Mouse (Mus musculus): ENCODE results near the gene Ankrd13b. TPM values are rescaled to one million over a fixed set of nuclear protein-coding genes. Genes with fewer than 3 reads are reported as not detected.

Gene Ankrd13b
- total and polyA plus RNA-seq, 3 experiments: 0.55 to 2.7 (median 1.7) TPM

DNA sequence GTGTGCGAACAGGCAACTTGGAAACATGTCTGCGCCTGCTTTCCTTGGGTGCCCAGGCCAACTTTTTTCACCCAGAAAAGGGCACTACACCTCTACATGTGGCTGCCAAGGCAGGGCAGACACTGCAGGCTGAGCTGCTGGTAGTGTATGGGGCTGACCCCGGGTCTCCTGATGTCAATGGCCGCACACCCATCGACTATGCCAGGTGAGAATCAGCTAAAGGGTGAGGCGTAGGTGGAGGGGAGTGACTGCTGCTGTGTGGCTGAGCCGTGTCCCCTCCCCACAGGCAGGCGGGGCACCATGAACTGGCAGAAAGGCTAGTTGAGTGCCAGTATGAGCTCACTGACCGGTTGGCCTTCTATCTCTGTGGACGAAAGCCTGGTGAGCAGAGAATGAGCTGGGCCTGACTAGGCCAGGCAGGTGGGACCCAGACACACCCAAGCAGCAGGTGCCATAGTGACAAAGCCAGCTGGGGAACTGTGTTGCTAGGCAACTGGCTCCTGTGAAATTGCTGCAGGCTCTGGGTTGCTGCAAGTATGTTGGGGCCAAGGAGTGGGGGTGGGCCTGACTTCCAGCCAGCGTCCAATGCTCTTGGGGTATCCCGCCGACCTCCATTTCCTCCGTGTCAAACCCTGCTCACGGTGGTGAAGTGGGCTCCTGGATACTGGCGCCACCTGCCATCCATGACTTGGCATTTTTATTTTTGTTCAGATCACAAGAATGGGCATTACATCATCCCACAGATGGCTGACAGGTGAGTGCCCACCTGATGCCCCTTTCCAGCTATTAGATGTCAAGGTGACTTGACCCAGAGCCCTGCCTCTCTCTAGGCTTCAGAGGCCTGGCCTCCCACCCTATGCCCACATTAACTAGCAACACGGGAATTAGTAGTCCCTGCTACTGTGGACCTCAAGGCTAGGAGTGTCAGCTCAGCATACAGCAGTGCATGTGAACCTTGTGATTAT, 11.2 kb upstream of the Ankrd13b start:
- peaks cover 8 to 39% of the 10 kb centered on the region in 2 experiments for H3K4me1 ChIP-seq (ENCODE audit: control insufficient read depth in 1 of 2, insufficient read depth in 2 of 2)
- no peaks in the 10 kb centered on the region for H3K9me3 ChIP-seq (replicated peaks; ENCODE audit: low read length)
- no peak overlapping the region for H3K9ac ChIP-seq (ENCODE audit: insufficient read depth, low read depth)
- dilution Hi-C loops (cut with MboI; ENCODE audit: extremely low pct_ligation_motif_present, extremely low pct_unique_long_range_greater_than_20kb, low sequenced_read_pairs) (no loop called here), in situ Hi-C loops (cut with MboI; ENCODE audit: low pct_ligation_motif_present, low pct_unique_long_range_greater_than_20kb, low sequenced_read_pairs) (no loop called here)
- 0 out of 2 replicates have a peak overlapping the region, but pooled peaks have one; percentile 3 for H3K27ac ChIP-seq (ENCODE audit: insufficient read depth, low read depth)
- DNase-seq (ENCODE audit: extremely low read depth): no peak
- no peak for TF ChIP-seq MXI1 (IDR thresholded peaks at IDR 0.05; ENCODE audit: low read depth, low read length)
- TF ChIP-seq JUN (IDR thresholded peaks at IDR 0.05; ENCODE audit: insufficient read depth, low read depth, low read length): no peak
- no peak overlapping the region for H3K4me2 ChIP-seq (ENCODE audit: insufficient read depth, low read depth, poor library complexity, severe bottlenecking)
- no peak overlapping the region for H3K4me3 ChIP-seq (replicated peaks in 1 of 3; ENCODE audit: low read depth in 2 of 3, low read length in 2 of 3, poor library complexity in 1 of 3)
- peaks cover 52 to 92% of the 10 kb centered on the region in 2 experiments for H3K36me3 ChIP-seq (replicated peaks in 1 of 2; ENCODE audit: control insufficient read depth in 1 of 2, insufficient read depth in 1 of 2, low read length in 1 of 2)
- H3K27me3 ChIP-seq (replicated peaks): no peaks in the 10 kb centered on the region
- H3K79me2 ChIP-seq (replicated peaks; ENCODE audit: control insufficient read depth, extremely low read depth, insufficient read depth, poor library complexity, severe bottlenecking): peaks cover 10% of the 10 kb centered on the region

DNA sequence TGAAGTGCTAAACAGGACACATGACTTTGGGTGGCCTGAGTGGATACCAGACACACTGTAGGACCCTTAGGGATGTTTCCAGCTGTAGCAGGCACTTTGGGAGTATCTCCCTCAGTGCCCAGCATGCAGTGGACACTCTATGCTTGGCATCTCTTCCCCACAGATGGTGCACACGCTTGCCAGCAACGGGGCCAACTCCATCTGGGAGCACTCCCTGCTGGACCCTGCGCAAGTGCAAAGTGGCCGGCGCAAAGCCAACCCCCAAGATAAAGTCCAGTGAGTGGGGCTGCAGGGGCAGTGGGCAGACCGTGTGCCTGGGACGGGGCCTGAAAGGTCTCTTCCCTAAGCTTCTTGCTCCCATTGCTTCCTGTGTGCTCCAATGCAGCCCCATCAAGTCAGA, 9.9 kb upstream of the Ankrd13b start:
- dilution Hi-C loops (cut with MboI; ENCODE audit: extremely low pct_ligation_motif_present, extremely low pct_unique_long_range_greater_than_20kb, low sequenced_read_pairs): no loop called here

DNA sequence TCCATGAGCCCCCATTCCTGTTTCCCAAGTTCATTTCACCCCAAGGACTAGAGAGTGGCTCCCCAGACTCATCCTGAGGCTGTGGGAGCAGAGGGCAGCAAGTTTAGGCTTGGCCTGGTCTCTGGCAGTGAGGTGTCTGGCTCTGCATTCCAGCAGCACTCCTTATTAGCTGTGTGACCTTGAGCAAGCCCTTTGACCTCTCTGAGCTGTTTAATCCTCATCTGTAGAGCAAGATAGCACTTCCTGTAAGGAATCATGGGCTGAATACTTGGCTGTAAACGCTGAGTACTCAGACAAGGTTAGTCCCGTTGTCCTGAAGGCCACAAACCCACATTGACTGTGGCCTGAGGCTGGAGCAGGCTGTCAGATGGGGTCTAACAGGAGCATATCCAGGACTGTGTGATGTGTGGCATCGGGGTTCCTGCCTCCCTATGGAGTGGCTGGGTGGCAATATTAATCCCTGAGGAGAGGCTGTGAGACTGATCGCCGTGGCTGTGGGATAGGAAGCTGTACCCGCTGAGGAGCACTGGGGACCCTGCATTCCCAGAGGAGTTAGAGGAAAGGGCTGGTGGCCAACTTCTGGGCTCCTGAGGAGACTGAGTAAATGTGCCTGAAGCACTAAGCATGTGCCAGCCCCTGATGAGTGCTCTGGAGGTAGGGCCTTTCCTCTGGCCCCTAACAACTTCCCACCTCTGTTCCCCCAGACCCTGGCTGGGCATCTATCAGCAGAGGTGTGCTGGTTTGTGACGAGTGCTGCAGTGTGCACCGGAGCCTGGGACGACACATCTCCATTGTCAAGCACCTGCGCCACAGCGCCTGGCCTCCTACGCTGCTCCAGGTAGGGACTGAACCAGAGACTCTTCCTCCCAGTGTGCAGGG, 9.0 kb upstream of the Ankrd13b start:
- Histone ChIP-seq H3K27me3 (replicated peaks) (no peaks in the 10 kb centered on the region), H3K79me2 (replicated peaks; ENCODE audit: control insufficient read depth, extremely low read depth, insufficient read depth, poor library complexity, severe bottlenecking) (peaks cover 31% of the 10 kb centered on the region), H3K9ac (ENCODE audit: insufficient read depth, low read depth) (no peak overlapping the region), H3K27ac (ENCODE audit: insufficient read depth, low read depth) (no peak overlapping the region), H3K4me3 (replicated peaks in 1 of 3; ENCODE audit: low read depth in 2 of 3, low read length in 2 of 3, poor library complexity in 1 of 3) (no peak overlapping the region), H3K4me2 (ENCODE audit: insufficient read depth, low read depth, poor library complexity, severe bottlenecking) (no peak overlapping the region), H3K4me1 (ENCODE audit: control insufficient read depth in 1 of 2, insufficient read depth in 2 of 2) (peaks cover 19 to 54% of the 10 kb centered on the region in 2 experiments), H3K9me3 (replicated peaks; ENCODE audit: low read length) (no peaks in the 10 kb centered on the region), H3K36me3 (replicated peaks in 1 of 2; ENCODE audit: control insufficient read depth in 1 of 2, insufficient read depth in 1 of 2, low read length in 1 of 2) (peaks cover 32 to 73% of the 10 kb centered on the region in 2 experiments)
- in situ Hi-C loops (cut with MboI; ENCODE audit: low pct_ligation_motif_present, low pct_unique_long_range_greater_than_20kb, low sequenced_read_pairs): loop anchor here (5.0 kb wide), 1 partner anchor 124 kb away; no protein-coding TSS in a partner anchor
- no peak for DNase-seq (ENCODE audit: extremely low read depth)
- TF ChIP-seq CTCF (conservative IDR thresholded peaks at IDR 0.05 in 1 of 2, IDR thresholded peaks at IDR 0.05 in 1 of 2; ENCODE audit: low read depth in 2 of 2, low read length in 2 of 2): no peak
- no peak for TF ChIP-seq JUND (conservative IDR thresholded peaks at IDR 0.05; ENCODE audit: low read depth, low read length)
- no peak for TF ChIP-seq POLR2A (IDR thresholded peaks at IDR 0.05; ENCODE audit: low read depth, low read length)
- TF ChIP-seq USF2 (conservative IDR thresholded peaks at IDR 0.05; ENCODE audit: low read depth, low read length): no peak
- TF ChIP-seq MEF2A (IDR thresholded peaks at IDR 0.05; ENCODE audit: borderline replicate concordance, low read depth, low read length): no peak
- no peak for TF ChIP-seq EP300 (IDR thresholded peaks at IDR 0.05; ENCODE audit: low read length)
- no peak for TF ChIP-seq MAFK (IDR thresholded peaks at IDR 0.05; ENCODE audit: insufficient replicate concordance, low read length)
- no peak for TF ChIP-seq ZNF384 (IDR thresholded peaks at IDR 0.05; ENCODE audit: low read depth, low read length)
- TF ChIP-seq MXI1 (IDR thresholded peaks at IDR 0.05; ENCODE audit: low read depth, low read length): no peak
- no peak for TF ChIP-seq BHLHE40 (IDR thresholded peaks at IDR 0.05; ENCODE audit: low read depth, low read length)
- no peak for TF ChIP-seq POLR2AphosphoS2 (IDR thresholded peaks at IDR 0.05; ENCODE audit: low read depth, low read length)
- no peak for TF ChIP-seq MAX (IDR thresholded peaks at IDR 0.05; ENCODE audit: low read length)
- TF ChIP-seq ELF1 (IDR thresholded peaks at IDR 0.05; ENCODE audit: low read depth, low read length): no peak
- no peak for TF ChIP-seq CHD2 (IDR thresholded peaks at IDR 0.05; ENCODE audit: low read length)
- no peak for TF ChIP-seq CHD1 (IDR thresholded peaks at IDR 0.05; ENCODE audit: low read depth, low read length)
- dilution Hi-C loops (cut with MboI; ENCODE audit: extremely low pct_ligation_motif_present, extremely low pct_unique_long_range_greater_than_20kb, low sequenced_read_pairs): no loop called here

More for the DNA sequence above, 9.9 kb upstream of the Ankrd13b start:
- in situ Hi-C loops (cut with MboI; ENCODE audit: low pct_ligation_motif_present, low pct_unique_long_range_greater_than_20kb, low sequenced_read_pairs): loop anchor here (5.0 kb wide), 1 partner anchor 123 kb away; no protein-coding TSS in a partner anchor
- Histone ChIP-seq H3K79me2 (replicated peaks; ENCODE audit: control insufficient read depth, extremely low read depth, insufficient read depth, poor library complexity, severe bottlenecking) (peaks cover 23% of the 10 kb centered on the region), H3K9ac (ENCODE audit: insufficient read depth, low read depth) (no peak overlapping the region), H3K4me2 (ENCODE audit: insufficient read depth, low read depth, poor library complexity, severe bottlenecking) (no peak overlapping the region), H3K27ac (ENCODE audit: insufficient read depth, low read depth) (no peak overlapping the region), H3K27me3 (replicated peaks) (no peaks in the 10 kb centered on the region), H3K36me3 (replicated peaks in 1 of 2; ENCODE audit: control insufficient read depth in 1 of 2, insufficient read depth in 1 of 2, low read length in 1 of 2) (peaks cover 39 to 81% of the 10 kb centered on the region in 2 experiments), H3K9me3 (replicated peaks; ENCODE audit: low read length) (no peaks in the 10 kb centered on the region), H3K4me3 (replicated peaks in 1 of 3; ENCODE audit: low read depth in 2 of 3, low read length in 2 of 3, poor library complexity in 1 of 3) (no peak overlapping the region), H3K4me1 (ENCODE audit: control insufficient read depth in 1 of 2, insufficient read depth in 2 of 2) (peaks cover 19 to 52% of the 10 kb centered on the region in 2 experiments)
- TF ChIP-seq IRF4 (IDR thresholded peaks at IDR 0.05; ENCODE audit: low read depth, low read length) (no peak), SIN3A (IDR thresholded peaks at IDR 0.05; ENCODE audit: low read length) (no peak), MYC (IDR thresholded peaks at IDR 0.05; ENCODE audit: low read depth, low read length) (no peak), TCF12 (IDR thresholded peaks at IDR 0.05; ENCODE audit: low read depth, low read length) (no peak), JUND (conservative IDR thresholded peaks at IDR 0.05; ENCODE audit: low read depth, low read length) (no peak), NRF1 (IDR thresholded peaks at IDR 0.05; ENCODE audit: low read depth, low read length) (no peak), CHD2 (IDR thresholded peaks at IDR 0.05; ENCODE audit: low read length) (no peak), BHLHE40 (IDR thresholded peaks at IDR 0.05; ENCODE audit: low read depth, low read length) (no peak)
- DNase-seq (ENCODE audit: extremely low read depth): no peak
